Mouse (Mus musculus): ENCODE results near the gene Sox12. TPM values are rescaled to one million over a fixed set of nuclear protein-coding genes. Genes with fewer than 3 reads are reported as not detected.

Gene Sox12
- total and polyA plus RNA-seq, 2 experiments from 2014 or later = 10.1 to 49.7 TPM

- no peaks in the 10 kb centered on the region for H3K9me3 ChIP-seq (ENCODE audit: low read length)
- H3K9ac ChIP-seq (replicated peaks; ENCODE audit: low read length) = no peak overlapping the region
- DNase-seq (ENCODE audit: low spot score) = no peak
- H3K4me1 ChIP-seq (ENCODE audit: insufficient read depth, low read length) = peaks cover 4% of the 10 kb centered on the region; the same call in 1 of the 2 replicates
- no peak for TF ChIP-seq CTCF (IDR thresholded peaks at IDR 0.05; ENCODE audit: low read depth)
- H3K27ac ChIP-seq = no peak overlapping the region
- 45% methylated on average over 9 of the region's 9 CpGs for WGBS
- no peak overlapping the region for H3K4me2 ChIP-seq (ENCODE audit: low read depth, low read length)
- no peak overlapping the region for H3K4me3 ChIP-seq (ENCODE audit: low read length)
- no peaks in the 10 kb centered on the region for H3K36me3 ChIP-seq (ENCODE audit: insufficient read depth, low read length)
- no peaks in the 10 kb centered on the region for H3K27me3 ChIP-seq (ENCODE audit: insufficient read depth, low read length)
- no peak for ATAC-seq
Measured at GRCm38 (mm10) chr2:152346776-152347465, 50.9 kb downstream of the Sox12 start.

- H3K9me3 ChIP-seq (ENCODE audit: low read length) = no peaks in the 10 kb centered on the region
- no peak overlapping the region for H3K4me2 ChIP-seq (ENCODE audit: low read depth, low read length)
- WGBS = 82% methylated on average over 6 of the region's 6 CpGs
- peaks cover 4% of the 10 kb centered on the region; the same call in 1 of the 2 replicates for H3K4me1 ChIP-seq (ENCODE audit: insufficient read depth, low read length)
- no peak for TF ChIP-seq CTCF (IDR thresholded peaks at IDR 0.05; ENCODE audit: low read depth)
- no peak for DNase-seq (ENCODE audit: low spot score)
- H3K9ac ChIP-seq (replicated peaks; ENCODE audit: low read length) = no peak overlapping the region
- no peak overlapping the region for H3K27ac ChIP-seq
- no peaks in the 10 kb centered on the region for H3K27me3 ChIP-seq (ENCODE audit: insufficient read depth, low read length)
- no peaks in the 10 kb centered on the region for H3K36me3 ChIP-seq (ENCODE audit: insufficient read depth, low read length)
- no peak for ATAC-seq
- H3K4me3 ChIP-seq (ENCODE audit: low read length) = no peak overlapping the region
Measured at GRCm38 (mm10) chr2:152345393-152345792, 52.5 kb downstream of the Sox12 start.

- 69% methylated on average over 5 of the region's 5 CpGs for WGBS
- DNase-seq (ENCODE audit: low spot score) = no peak
- no peak for TF ChIP-seq CTCF (IDR thresholded peaks at IDR 0.05; ENCODE audit: low read depth)
- Histone ChIP-seq H3K27me3 (ENCODE audit: insufficient read depth, low read length) (no peaks in the 10 kb centered on the region), H3K9me3 (ENCODE audit: low read length) (no peaks in the 10 kb centered on the region), H3K4me3 (ENCODE audit: low read length) (no peak overlapping the region), H3K9ac (replicated peaks; ENCODE audit: low read length) (no peak overlapping the region), H3K4me2 (ENCODE audit: low read depth, low read length) (no peak overlapping the region), H3K36me3 (ENCODE audit: insufficient read depth, low read length) (no peaks in the 10 kb centered on the region), H3K27ac (no peak overlapping the region), H3K4me1 (ENCODE audit: insufficient read depth, low read length) (peaks cover 4% of the 10 kb centered on the region; the same call in 1 of the 2 replicates)
- no peak for ATAC-seq
Measured at GRCm38 (mm10) chr2:152344909-152345308, 53.0 kb downstream of the Sox12 start.

GRCm38 (mm10) chr2:152344361-152344760 is 53.5 kb downstream of the Sox12 start:
- DNase-seq (ENCODE audit: low spot score) (no peak), ATAC-seq (0 out of 2 replicates have a peak, but pooled peaks have one; percentile 5)
- no peaks in the 10 kb centered on the region for H3K9me3 ChIP-seq (ENCODE audit: low read length)
- no peaks in the 10 kb centered on the region for H3K36me3 ChIP-seq (ENCODE audit: insufficient read depth, low read length)
- H3K9ac ChIP-seq (replicated peaks; ENCODE audit: low read length) = peak overlapping the region; percentile 69; the same call in 1 of the 2 replicates
- no peaks in the 10 kb centered on the region for H3K27me3 ChIP-seq (ENCODE audit: insufficient read depth, low read length)
- H3K4me1 ChIP-seq (ENCODE audit: insufficient read depth, low read length) = peaks cover 4% of the 10 kb centered on the region; the same call in 1 of the 2 replicates
- peak overlapping the region; percentile 94 for H3K4me2 ChIP-seq (ENCODE audit: low read depth, low read length)
- peak overlapping the region; percentile 81 for H3K27ac ChIP-seq
- TF ChIP-seq CTCF (IDR thresholded peaks at IDR 0.05; ENCODE audit: low read depth) = no peak
- H3K4me3 ChIP-seq (ENCODE audit: low read length) = peak overlapping the region; percentile 53
- 8% methylated on average over 10 of the region's 10 CpGs for WGBS

Other genes with a start within 250 kb of the Sox12 start
- gene Csnk2a1, start 171.2 kb downstream of the Sox12 start, total RNA-seq (2014; rRNA removed) = 119 and 128 TPM in 2 replicates
- gene Csnk2a1, start 171.2 kb downstream of the Sox12 start, polyA plus RNA-seq (2015; fragmentation: Nextera tagmentation; extraction: Ambion mirVana) = 107 and 109 TPM in 2 replicates
- gene Tbc1d20, start 104.2 kb downstream of the Sox12 start, total RNA-seq (2014; rRNA removed) = 44.5 and 48.8 TPM in 2 replicates
- gene Tbc1d20, start 104.2 kb downstream of the Sox12 start, polyA plus RNA-seq (2015; fragmentation: Nextera tagmentation; extraction: Ambion mirVana) = 27.5 and 27.7 TPM in 2 replicates
- gene Rbck1, start 65.4 kb downstream of the Sox12 start, total RNA-seq (2014; rRNA removed) = 119 and 135 TPM in 2 replicates
- gene Rbck1, start 65.4 kb downstream of the Sox12 start, polyA plus RNA-seq (2015; fragmentation: Nextera tagmentation; extraction: Ambion mirVana) = 77.9 and 81.6 TPM in 2 replicates
- 2.5 and 4.2 TPM in 2 replicates for gene Trib3, start 54.0 kb downstream of the Sox12 start, total RNA-seq (2014; rRNA removed)
- gene Trib3, start 54.0 kb downstream of the Sox12 start, polyA plus RNA-seq (2015; fragmentation: Nextera tagmentation; extraction: Ambion mirVana) = 2.7 and 3.4 TPM in 2 replicates
- gene Nrsn2, start 21.4 kb downstream of the Sox12 start, total RNA-seq (2014; rRNA removed) = 64.5 and 72.2 TPM in 2 replicates
- 83.8 and 91.3 TPM in 2 replicates for gene Nrsn2, start 21.4 kb downstream of the Sox12 start, polyA plus RNA-seq (2015; fragmentation: Nextera tagmentation; extraction: Ambion mirVana)
- 17.4 TPM in 2 replicates for gene Zcchc3, start 17.0 kb upstream of the Sox12 start, total RNA-seq (2014; rRNA removed)
- gene Zcchc3, start 17.0 kb upstream of the Sox12 start, polyA plus RNA-seq (2015; fragmentation: Nextera tagmentation; extraction: Ambion mirVana) = 15.8 and 16.1 TPM in 2 replicates
- 2.3 and 3.9 TPM in 2 replicates for gene 6820408C15Rik, start 17.5 kb upstream of the Sox12 start, total RNA-seq (2014; rRNA removed)
- gene 6820408C15Rik, start 17.5 kb upstream of the Sox12 start, polyA plus RNA-seq (2015; fragmentation: Nextera tagmentation; extraction: Ambion mirVana) = 3.6 and 4.0 TPM in 2 replicates
- gene Defb23, start 66.6 kb upstream of the Sox12 start, total RNA-seq (2014; rRNA removed) = not detected in 2 replicates
- gene Defb23, start 66.6 kb upstream of the Sox12 start, polyA plus RNA-seq (2015; fragmentation: Nextera tagmentation; extraction: Ambion mirVana) = not detected in 2 replicates
- gene Defb20, start 79.0 kb upstream of the Sox12 start, total RNA-seq (2014; rRNA removed) = not detected in 2 replicates
- not detected in 2 replicates for gene Defb20, start 79.0 kb upstream of the Sox12 start, polyA plus RNA-seq (2015; fragmentation: Nextera tagmentation; extraction: Ambion mirVana)
- not detected in 2 replicates for gene Defb22, start 92.1 kb upstream of the Sox12 start, total RNA-seq (2014; rRNA removed)
- gene Defb22, start 92.1 kb upstream of the Sox12 start, polyA plus RNA-seq (2015; fragmentation: Nextera tagmentation; extraction: Ambion mirVana) = not detected in 2 replicates
- gene Defb26, start 113.6 kb upstream of the Sox12 start, total RNA-seq (2014; rRNA removed) = not detected in 2 replicates
- not detected in 2 replicates for gene Defb26, start 113.6 kb upstream of the Sox12 start, polyA plus RNA-seq (2015; fragmentation: Nextera tagmentation; extraction: Ambion mirVana)
- gene Defb28, start 120.2 kb upstream of the Sox12 start, total RNA-seq (2014; rRNA removed) = not detected in 2 replicates
- not detected in 2 replicates for gene Defb28, start 120.2 kb upstream of the Sox12 start, polyA plus RNA-seq (2015; fragmentation: Nextera tagmentation; extraction: Ambion mirVana)
- not detected in 2 replicates for gene Defb29, start 142.0 kb upstream of the Sox12 start, total RNA-seq (2014; rRNA removed)
- not detected in 2 replicates for gene Defb29, start 142.0 kb upstream of the Sox12 start, polyA plus RNA-seq (2015; fragmentation: Nextera tagmentation; extraction: Ambion mirVana)
- not detected in 2 replicates for gene Gm17416, start 171.3 kb upstream of the Sox12 start, total RNA-seq (2014; rRNA removed)
- not detected in 2 replicates for gene Gm17416, start 171.3 kb upstream of the Sox12 start, polyA plus RNA-seq (2015; fragmentation: Nextera tagmentation; extraction: Ambion mirVana)
- gene Defb21, start 174.7 kb upstream of the Sox12 start, total RNA-seq (2014; rRNA removed) = not detected in 2 replicates
- not detected in 2 replicates for gene Defb21, start 174.7 kb upstream of the Sox12 start, polyA plus RNA-seq (2015; fragmentation: Nextera tagmentation; extraction: Ambion mirVana)
- gene Defb19, start 182.2 kb upstream of the Sox12 start, total RNA-seq (2014; rRNA removed) = not detected in 2 replicates
- not detected in 2 replicates for gene Defb19, start 182.2 kb upstream of the Sox12 start, polyA plus RNA-seq (2015; fragmentation: Nextera tagmentation; extraction: Ambion mirVana)
- not detected in 2 replicates for gene Defb45, start 201.3 kb upstream of the Sox12 start, total RNA-seq (2014; rRNA removed)
- not detected in 2 replicates for gene Defb45, start 201.3 kb upstream of the Sox12 start, polyA plus RNA-seq (2015; fragmentation: Nextera tagmentation; extraction: Ambion mirVana)
- not detected in 2 replicates for gene Defb36, start 206.3 kb upstream of the Sox12 start, total RNA-seq (2014; rRNA removed)
- gene Defb36, start 206.3 kb upstream of the Sox12 start, polyA plus RNA-seq (2015; fragmentation: Nextera tagmentation; extraction: Ambion mirVana) = not detected in 2 replicates
- not detected in 2 replicates for gene Defb25, start 225.0 kb upstream of the Sox12 start, total RNA-seq (2014; rRNA removed)
- not detected in 2 replicates for gene Defb25, start 225.0 kb upstream of the Sox12 start, polyA plus RNA-seq (2015; fragmentation: Nextera tagmentation; extraction: Ambion mirVana)
- gene Rem1, start 228.9 kb upstream of the Sox12 start, total RNA-seq (2014; rRNA removed) = 1.0 and 1.1 TPM in 2 replicates
- 0.57 and 0.65 TPM in 2 replicates for gene Rem1, start 228.9 kb upstream of the Sox12 start, polyA plus RNA-seq (2015; fragmentation: Nextera tagmentation; extraction: Ambion mirVana)